Mouse (Mus musculus) liver, embryonic 15.5 days (tissue): ENCODE results near the gene Zfand4. TPM values are rescaled to one million over a fixed set of nuclear protein-coding genes. Genes with fewer than 3 reads are reported as not detected.
A peak's percentile ranks its signal among the peaks of the same experiment; 100 is the strongest.

Experiments used
- ATAC-seq: fragments of 200-750 bp; cut with Nextera tagmentation; 2 replicates; pipeline ENCODE4 v1.8.0; 2017; ENCODE audit warnings: moderate number of reproducible peaks, mild to moderate bottlenecking, moderate library complexity; ENCODE audit not compliant: insufficient read depth
- H3K27ac ChIP-seq: fragments of 300-500 bp; sonication (generic); replicated peaks from 2 replicates; pipeline ENCODE4 v1.5.1; 2015; ENCODE audit warnings: mild to moderate bottlenecking, inconsistent platforms
- H3K27me3 ChIP-seq: fragments of 300-500 bp; sonication (generic); 2 replicates; pipeline ENCODE4 v1.6.1; 2015; ENCODE audit warnings: mild to moderate bottlenecking, inconsistent platforms
- H3K36me3 ChIP-seq: fragments of 300-500 bp; sonication (generic); replicated peaks from 2 replicates; pipeline ENCODE4 v1.6.1; 2015; ENCODE audit warnings: moderate library complexity, mild to moderate bottlenecking, inconsistent platforms
- H3K4me1 ChIP-seq: fragments of 300-500 bp; sonication (generic); replicated peaks from 2 replicates; pipeline ENCODE4 v1.6.1; 2015; ENCODE audit warnings: inconsistent platforms
- H3K4me2 ChIP-seq: fragments of 300-500 bp; sonication (generic); 2 replicates; pipeline ENCODE4 v1.6.1; 2015; ENCODE audit warnings: moderate library complexity, mild to moderate bottlenecking, inconsistent platforms
- H3K4me3 ChIP-seq: fragments of 300-500 bp; sonication (generic); replicated peaks from 2 replicates; pipeline ENCODE4 v1.5.1; 2015; ENCODE audit warnings: mild to moderate bottlenecking, inconsistent platforms
- H3K9ac ChIP-seq: fragments of 300-500 bp; sonication (generic); 2 replicates; pipeline ENCODE4 v1.6.1; 2015; ENCODE audit warnings: moderate library complexity, mild to moderate bottlenecking, inconsistent platforms
- H3K9me3 ChIP-seq: fragments of 300-500 bp; sonication (generic); replicated peaks from 2 replicates; pipeline ENCODE4 v1.6.1; 2016; ENCODE audit warnings: inconsistent platforms
- WGBS: fragments of 180-500 bp; shearing (Covaris S2); methylation state at CpG from one replicate; pipeline ENCODE4 v1.1.7; 2015; ENCODE audit warnings: mixed read lengths; ENCODE audit not compliant: insufficient replicate concordance; 5-methylcytosine and 5-hydroxymethylcytosine counted together
- polyA plus RNA-seq: library from polyadenylated mRNA; unstranded; fragments of >200 nt; fragmentation: Nextera tagmentation; extraction: Ambion mirVana; gene quantifications from 2 replicates; pipeline ENCODE4 v1.2.1, GENCODE M21; 2015

The Zfand4 gene
- polyA plus RNA-seq, 1 experiment from 2014 or later = 4.8 TPM

- WGBS = 66% methylated on average over 4 of the region's 4 CpGs
- Histone ChIP-seq H3K9ac (no peak overlapping the region), H3K9me3 (no peaks in the 10 kb centered on the region), H3K36me3 (no peaks in the 10 kb centered on the region), H3K4me1 (peaks cover 34% of the 10 kb centered on the region), H3K27me3 (no peaks in the 10 kb centered on the region), H3K4me2 (peak overlapping the region; percentile 90), H3K27ac (peak overlapping the region; percentile 69; the same call in 1 of the 2 replicates), H3K4me3 (peak overlapping the region; percentile 7; the same call in 1 of the 2 replicates)
- ATAC-seq = no peak
Measured at GRCm38 (mm10) chr6:116265603-116266002, 1.6 kb downstream of the Zfand4 start.

GRCm38 (mm10) chr6:116266273-116267109 lies 2.5 kb downstream of the Zfand4 start:
- Histone ChIP-seq H3K4me2 (peak overlapping the region; percentile 90), H3K27ac (peak overlapping the region; percentile 69), H3K9me3 (no peaks in the 10 kb centered on the region), H3K9ac (0 out of 2 replicates have a peak overlapping the region, but pooled peaks have one; percentile 6), H3K36me3 (no peaks in the 10 kb centered on the region), H3K27me3 (no peaks in the 10 kb centered on the region), H3K4me1 (peaks cover 31% of the 10 kb centered on the region), H3K4me3 (peak overlapping the region; percentile 26)
- 0 out of 2 replicates have a peak, but pooled peaks have one; percentile 6 for ATAC-seq
- whole genome bisulfite sequencing = 31% methylated on average over 11 of the region's 11 CpGs

- Histone ChIP-seq H3K4me3 (no peak overlapping the region), H3K27me3 (no peaks in the 10 kb centered on the region), H3K27ac (0 out of 2 replicates have a peak overlapping the region, but pooled peaks have one; percentile 69), H3K36me3 (no peaks in the 10 kb centered on the region), H3K4me1 (peaks cover 31% of the 10 kb centered on the region), H3K4me2 (peak overlapping the region; percentile 90), H3K9ac (no peak overlapping the region), H3K9me3 (no peaks in the 10 kb centered on the region)
- 60% methylated on average over 1 of the region's 1 CpGs for WGBS
- no peak for ATAC-seq
Measured at GRCm38 (mm10) chr6:116267110-116267423, 3.0 kb downstream of the Zfand4 start.

GRCm38 (mm10) chr6:116275695-116276094 lies 11.7 kb downstream of the Zfand4 start:
- Histone ChIP-seq H3K4me1 (peaks cover 12% of the 10 kb centered on the region), H3K27me3 (no peaks in the 10 kb centered on the region), H3K4me2 (no peak overlapping the region), H3K9me3 (no peaks in the 10 kb centered on the region), H3K4me3 (no peak overlapping the region), H3K36me3 (peaks cover 13% of the 10 kb centered on the region), H3K9ac (no peak overlapping the region), H3K27ac (no peak overlapping the region)
- ATAC-seq = no peak
- 52% methylated on average over 4 of the region's 4 CpGs for WGBS

- no peaks in the 10 kb centered on the region for H3K9me3 ChIP-seq
- peak overlapping the region; percentile 38; the same call in 1 of the 2 replicates for H3K27ac ChIP-seq
- peaks cover 15% of the 10 kb centered on the region for H3K4me1 ChIP-seq
- H3K4me2 ChIP-seq = no peak overlapping the region
- peaks cover 16% of the 10 kb centered on the region for H3K36me3 ChIP-seq
- no peaks in the 10 kb centered on the region for H3K27me3 ChIP-seq
- WGBS = 54% methylated on average over 5 of the region's 5 CpGs
- no peak overlapping the region for H3K4me3 ChIP-seq
- H3K9ac ChIP-seq = no peak overlapping the region
- ATAC-seq = peak; percentile 65
Measured at GRCm38 (mm10) chr6:116278679-116279317, 14.8 kb downstream of the Zfand4 start.

- Histone ChIP-seq H3K4me3 (no peak overlapping the region), H3K9me3 (no peaks in the 10 kb centered on the region), H3K36me3 (peaks cover 9% of the 10 kb centered on the region; the same call in 1 of the 2 replicates), H3K9ac (no peak overlapping the region), H3K27me3 (no peaks in the 10 kb centered on the region), H3K27ac (no peak overlapping the region), H3K4me2 (no peak overlapping the region), H3K4me1 (peaks cover 23% of the 10 kb centered on the region)
- ATAC-seq = peak; percentile 49
- 87% methylated on average over 13 of the region's 13 CpGs for WGBS
Measured at GRCm38 (mm10) chr6:116281014-116281413, 17.0 kb downstream of the Zfand4 start.

- Histone ChIP-seq H3K27ac (no peak overlapping the region), H3K4me1 (peaks cover 33% of the 10 kb centered on the region), H3K9me3 (no peaks in the 10 kb centered on the region), H3K27me3 (no peaks in the 10 kb centered on the region), H3K4me3 (no peak overlapping the region), H3K9ac (no peak overlapping the region), H3K4me2 (no peak overlapping the region), H3K36me3 (0 out of 2 replicates have a peak, but pooled peaks cover 3% of the 10 kb centered on the region)
- 45% methylated on average over 4 of the region's 4 CpGs for WGBS
- ATAC-seq = no peak
Measured at GRCm38 (mm10) chr6:116282546-116282945, 18.5 kb downstream of the Zfand4 start.

GRCm38 (mm10) chr6:116283280-116283679 lies 19.3 kb downstream of the Zfand4 start:
- Histone ChIP-seq H3K4me2 (no peak overlapping the region), H3K9me3 (no peaks in the 10 kb centered on the region), H3K4me1 (peaks cover 39% of the 10 kb centered on the region), H3K27me3 (no peaks in the 10 kb centered on the region), H3K27ac (no peak overlapping the region), H3K9ac (no peak overlapping the region), H3K4me3 (no peak overlapping the region), H3K36me3 (0 out of 2 replicates have a peak, but pooled peaks cover 3% of the 10 kb centered on the region)
- ATAC-seq = no peak
- 74% methylated on average over 3 of the region's 3 CpGs for WGBS

- peak; percentile 29 for ATAC-seq
- Histone ChIP-seq H3K9ac (no peak overlapping the region), H3K9me3 (no peaks in the 10 kb centered on the region), H3K4me2 (peak overlapping the region; percentile 21), H3K4me3 (no peak overlapping the region), H3K4me1 (peaks cover 24% of the 10 kb centered on the region), H3K27ac (peak overlapping the region; percentile 90), H3K36me3 (peaks cover 15% of the 10 kb centered on the region), H3K27me3 (no peaks in the 10 kb centered on the region)
- WGBS = 73% methylated on average over 4 of the region's 4 CpGs
Measured at GRCm38 (mm10) chr6:116286321-116286720, 22.3 kb downstream of the Zfand4 start.

GRCm38 (mm10) chr6:116286870-116287575 lies 23.0 kb downstream of the Zfand4 start:
- Histone ChIP-seq H3K9me3 (no peaks in the 10 kb centered on the region), H3K4me1 (peaks cover 24% of the 10 kb centered on the region), H3K27ac (peak overlapping the region; percentile 90), H3K4me2 (peak overlapping the region; percentile 51), H3K27me3 (no peaks in the 10 kb centered on the region), H3K9ac (peak overlapping the region; percentile 42; the same call in 1 of the 2 replicates), H3K4me3 (peak overlapping the region; percentile 21; the same call in 1 of the 2 replicates), H3K36me3 (peaks cover 18% of the 10 kb centered on the region)
- ATAC-seq = peak; percentile 99
- WGBS = 24% methylated on average over 5 of the region's 5 CpGs

GRCm38 (mm10) chr6:116311411-116311810 lies 47.4 kb downstream of the Zfand4 start:
- H3K4me1 ChIP-seq = no peaks in the 10 kb centered on the region
- H3K4me3 ChIP-seq = no peak overlapping the region
- H3K27me3 ChIP-seq = no peaks in the 10 kb centered on the region; the same call in 1 of the 2 replicates
- no peak for ATAC-seq
- no peak overlapping the region for H3K9ac ChIP-seq
- H3K27ac ChIP-seq = no peak overlapping the region
- H3K36me3 ChIP-seq = no peaks in the 10 kb centered on the region
- 77% methylated on average over 2 of the region's 2 CpGs for whole genome bisulfite sequencing
- H3K4me2 ChIP-seq = no peak overlapping the region
- no peaks in the 10 kb centered on the region for H3K9me3 ChIP-seq
